Mouse (Mus musculus) c-Kit-positive CD71-positive TER-119-positive erythroid progenitor cells, embryonic 14.5 days (primary cell): Measurements from ENCODE around the gene Tmem135.
A peak's percentile ranks its signal among the peaks of the same experiment; 100 is the strongest.

ENCODE experiments used
- DNase-seq: peaks from one replicate; pipeline ENCODE4 v3.0.0-alpha.2; 2013; ENCODE audit warnings: low spot score

Gene Tmem135

GRCm38 (mm10) chr7:89382892-89383291, 21.1 kb downstream of the Tmem135 start:
- DNase-seq, result no peak

- no peak for DNase-seq
Measured at GRCm38 (mm10) chr7:89380935-89381705, 22.9 kb downstream of the Tmem135 start.

- no peak for DNase-seq
Measured at GRCm38 (mm10) chr7:89371623-89372295, 32.3 kb downstream of the Tmem135 start.

- no peak for DNase-seq
Measured at GRCm38 (mm10) chr7:89370917-89371316, 33.1 kb downstream of the Tmem135 start.

- DNase-seq, result no peak
Measured at GRCm38 (mm10) chr7:89370086-89370485, 33.9 kb downstream of the Tmem135 start.

GRCm38 (mm10) chr7:89367643-89368042, 36.4 kb downstream of the Tmem135 start:
- peak; percentile 3 for DNase-seq

GRCm38 (mm10) chr7:89365135-89365880, 38.7 kb downstream of the Tmem135 start:
- DNase-seq, result no peak

- DNase-seq, result no peak
Measured at GRCm38 (mm10) chr7:89363975-89364374, 40.0 kb downstream of the Tmem135 start.

GRCm38 (mm10) chr7:89356307-89356706, 47.7 kb downstream of the Tmem135 start:
- DNase-seq, result no peak

GRCm38 (mm10) chr7:89355519-89356255, 48.3 kb downstream of the Tmem135 start:
- DNase-seq, result no peak

GRCm38 (mm10) chr7:89342021-89342420, 62.0 kb downstream of the Tmem135 start:
- DNase-seq, result no peak

GRCm38 (mm10) chr7:89339808-89340207, 64.2 kb downstream of the Tmem135 start:
- DNase-seq, result no peak

- DNase-seq, result no peak
Measured at GRCm38 (mm10) chr7:89339142-89339435, 64.9 kb downstream of the Tmem135 start.

- peak; percentile 81 for DNase-seq
Measured at GRCm38 (mm10) chr7:89338350-89339141, 65.5 kb downstream of the Tmem135 start.

- no peak for DNase-seq
Measured at GRCm38 (mm10) chr7:89337711-89338349, 66.2 kb downstream of the Tmem135 start.

- DNase-seq, result no peak
Measured at GRCm38 (mm10) chr7:89336434-89336833, 67.6 kb downstream of the Tmem135 start.

- DNase-seq, result no peak
Measured at GRCm38 (mm10) chr7:89335316-89335715, 68.7 kb downstream of the Tmem135 start.

GRCm38 (mm10) chr7:89329896-89330295, 74.1 kb downstream of the Tmem135 start:
- no peak for DNase-seq

GRCm38 (mm10) chr7:89327731-89328130, 76.3 kb downstream of the Tmem135 start:
- no peak for DNase-seq

- DNase-seq, result no peak
Measured at GRCm38 (mm10) chr7:89326761-89327160, 77.3 kb downstream of the Tmem135 start.

- no peak for DNase-seq
Measured at GRCm38 (mm10) chr7:89326202-89326601, 77.8 kb downstream of the Tmem135 start.
